Mouse (Mus musculus): ENCODE data around the gene Emid1. TPM values are rescaled to one million over a fixed set of nuclear protein-coding genes. Genes with fewer than 3 reads are reported as not detected.
A peak's percentile ranks its signal among the peaks of the same experiment; 100 is the strongest.

Gene Emid1
- 25.7 and 28.4 TPM in 2 replicates for polyA plus RNA-seq (2012; rRNA removed)

DNA sequence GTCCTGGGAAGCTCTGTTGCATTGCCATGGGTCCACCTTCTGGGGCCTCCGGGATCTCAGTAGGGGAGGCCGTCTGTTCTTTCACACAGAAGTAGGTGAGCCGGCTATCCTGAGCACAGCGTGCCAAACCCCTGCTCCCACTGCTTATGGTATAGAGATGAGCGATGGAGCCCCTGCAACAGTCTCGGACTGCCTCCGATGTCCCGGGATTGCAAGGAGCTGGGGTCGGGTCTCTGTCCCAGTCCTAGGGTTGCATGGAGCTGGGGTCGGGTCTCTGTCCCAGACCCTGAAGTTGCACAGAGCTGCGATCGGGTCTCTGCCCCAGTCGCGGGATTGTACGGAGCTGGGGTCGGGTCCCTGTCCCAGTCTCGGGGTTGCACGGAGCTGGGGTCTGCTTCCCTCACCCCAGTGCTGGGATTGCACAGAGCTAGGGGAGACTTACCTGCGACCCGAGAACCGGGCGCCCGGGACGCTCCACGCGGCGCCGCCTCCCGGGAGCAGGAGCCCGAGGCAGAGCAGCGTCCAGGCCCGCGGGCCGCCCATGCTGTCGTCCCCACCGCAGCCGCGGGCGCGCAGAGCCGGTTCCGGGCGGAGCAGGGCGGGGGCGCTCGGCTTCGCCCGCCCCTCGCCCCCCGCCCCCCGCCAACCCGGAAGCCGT lies at the start of gene Emid1:
Gene Emid1 (minus strand): TSS at position 578 of the 658 bp plus-strand sequence.
- 4% methylated on average over 31 of the region's 53 CpGs for WGBS
- peak in 1 of 2 experiments; percentile 29 for DNase-seq (ENCODE audit: low read depth in 1 of 2, low spot score in 2 of 2)
- H3K36me3 ChIP-seq (ENCODE audit: control insufficient read depth, insufficient read depth, low read length): no peaks in the 10 kb centered on the region
- H3K27ac ChIP-seq (ENCODE audit: insufficient read depth, low read length): peak within 1 kb of the TSS; percentile 69; the same call in 1 of the 2 replicates
- H3K4me3 ChIP-seq (ENCODE audit: extremely low read depth, insufficient read depth, insufficient read length): peak within 1 kb of the TSS; percentile 65
- no peaks in the 10 kb centered on the region for H3K27me3 ChIP-seq (ENCODE audit: control insufficient read depth, insufficient read depth, low read length)
- H3K4me1 ChIP-seq (ENCODE audit: control insufficient read depth, insufficient read depth, insufficient read length): peaks cover 29% of the 10 kb centered on the region; the same call in 1 of the 2 replicates
- TF ChIP-seq CTCF (IDR thresholded peaks at IDR 0.05; ENCODE audit: extremely low read depth, insufficient read depth, insufficient read length, insufficient replicate concordance): no peak
- no peak for TF ChIP-seq POLR2A (IDR thresholded peaks at IDR 0.05; ENCODE audit: low read depth, low read length)

DNA sequence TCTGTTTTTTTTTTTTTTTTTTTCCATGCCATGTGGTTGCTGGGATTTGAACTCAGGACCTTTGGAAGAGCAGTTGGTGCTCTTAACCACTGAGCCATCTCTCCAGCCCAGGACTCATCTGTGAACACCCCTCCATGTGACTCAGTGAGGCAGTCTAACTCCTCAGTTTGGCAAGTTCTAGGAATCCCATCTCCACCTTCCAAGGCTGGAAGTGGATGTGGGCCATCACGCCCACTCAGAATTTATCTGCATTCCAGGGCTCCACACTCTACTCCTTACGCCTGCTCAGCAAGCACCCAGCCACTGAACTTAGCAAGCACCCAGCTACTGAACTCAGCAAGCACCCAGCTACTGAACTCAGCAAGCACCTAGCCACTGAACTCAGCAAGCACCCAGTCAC lies 47.8 kb upstream of the Emid1 start:
- H3K4me1 ChIP-seq (ENCODE audit: control insufficient read depth, insufficient read depth, insufficient read length): no peaks in the 10 kb centered on the region
- H3K36me3 ChIP-seq (ENCODE audit: control insufficient read depth, insufficient read depth, low read length): peaks cover 1% of the 10 kb centered on the region; the same call in 1 of the 2 replicates
- 97% methylated on average over 2 of the region's 2 CpGs for WGBS
- no peak overlapping the region for H3K4me3 ChIP-seq (ENCODE audit: extremely low read depth, insufficient read depth, insufficient read length)
- H3K27ac ChIP-seq (ENCODE audit: insufficient read depth, low read length): no peak overlapping the region
- no peaks in the 10 kb centered on the region for H3K27me3 ChIP-seq (ENCODE audit: control insufficient read depth, insufficient read depth, low read length)
- TF ChIP-seq CTCF (IDR thresholded peaks at IDR 0.05; ENCODE audit: extremely low read depth, insufficient read depth, insufficient read length, insufficient replicate concordance) (no peak), POLR2A (IDR thresholded peaks at IDR 0.05; ENCODE audit: low read depth, low read length) (no peak)
- DNase-seq (ENCODE audit: low read depth in 1 of 2, low spot score in 2 of 2): no peak

DNA sequence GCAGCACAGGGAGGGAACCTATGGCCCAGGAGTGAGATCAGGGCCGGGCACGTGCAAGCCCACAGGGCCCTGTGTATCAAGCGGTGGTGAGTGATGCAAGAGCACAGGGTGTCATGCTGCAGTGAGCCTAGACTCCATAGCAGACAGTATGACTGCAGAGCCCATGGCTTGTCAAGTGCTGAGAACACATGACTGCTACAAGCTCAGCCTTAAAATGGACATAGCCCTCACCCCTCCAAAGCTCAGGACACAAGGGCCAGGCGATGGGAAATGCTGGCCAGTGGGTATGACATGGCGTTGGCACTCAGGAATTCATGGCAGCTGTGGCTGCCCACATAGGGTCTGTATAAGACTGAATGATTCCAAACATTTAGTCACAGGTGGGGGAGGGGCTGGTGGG lies 45.0 kb upstream of the Emid1 start:
- no peaks in the 10 kb centered on the region for H3K27me3 ChIP-seq (ENCODE audit: control insufficient read depth, insufficient read depth, low read length)
- WGBS: 88% methylated on average over 5 of the region's 5 CpGs

DNA sequence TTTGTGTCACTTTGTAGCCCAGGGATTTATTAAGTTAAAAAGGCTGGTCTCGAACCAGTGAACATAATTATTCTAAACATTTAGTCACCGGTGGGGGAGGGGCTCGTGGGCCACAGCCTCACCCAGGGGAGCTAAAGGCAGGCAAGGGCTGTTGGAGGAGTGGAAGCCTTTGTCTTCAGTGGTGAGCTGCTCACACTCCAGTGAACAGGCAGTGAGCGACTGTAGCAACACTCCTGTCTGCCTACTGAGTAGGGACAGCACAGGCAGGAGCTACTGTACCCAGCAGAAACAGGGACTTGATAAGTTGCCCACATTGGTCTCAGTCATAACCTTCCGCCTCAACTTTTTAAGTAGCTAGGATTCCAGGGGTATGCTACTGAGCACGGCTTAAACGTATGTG lies 44.5 kb upstream of the Emid1 start:
- H3K27me3 ChIP-seq (ENCODE audit: control insufficient read depth, insufficient read depth, low read length): no peaks in the 10 kb centered on the region
- no peaks in the 10 kb centered on the region for H3K4me1 ChIP-seq (ENCODE audit: control insufficient read depth, insufficient read depth, insufficient read length)
- 56% methylated on average over 7 of the region's 7 CpGs for WGBS
- TF ChIP-seq POLR2A (IDR thresholded peaks at IDR 0.05; ENCODE audit: low read depth, low read length) (no peak), CTCF (IDR thresholded peaks at IDR 0.05; ENCODE audit: extremely low read depth, insufficient read depth, insufficient read length, insufficient replicate concordance) (no peak)
- H3K4me3 ChIP-seq (ENCODE audit: extremely low read depth, insufficient read depth, insufficient read length): no peak overlapping the region
- no peak for DNase-seq (ENCODE audit: low read depth in 1 of 2, low spot score in 2 of 2)
- no peaks in the 10 kb centered on the region; the same call in 1 of the 2 replicates for H3K36me3 ChIP-seq (ENCODE audit: control insufficient read depth, insufficient read depth, low read length)
- H3K27ac ChIP-seq (ENCODE audit: insufficient read depth, low read length): no peak overlapping the region

More for the DNA sequence above, 45.0 kb upstream of the Emid1 start:
- TF ChIP-seq CTCF (IDR thresholded peaks at IDR 0.05; ENCODE audit: extremely low read depth, insufficient read depth, insufficient read length, insufficient replicate concordance): no peak
- no peak for TF ChIP-seq POLR2A (IDR thresholded peaks at IDR 0.05; ENCODE audit: low read depth, low read length)
- no peak overlapping the region for H3K4me3 ChIP-seq (ENCODE audit: extremely low read depth, insufficient read depth, insufficient read length)
- DNase-seq (ENCODE audit: low read depth in 1 of 2, low spot score in 2 of 2): no peak
- H3K27ac ChIP-seq (ENCODE audit: insufficient read depth, low read length): no peak overlapping the region
- no peaks in the 10 kb centered on the region for H3K4me1 ChIP-seq (ENCODE audit: control insufficient read depth, insufficient read depth, insufficient read length)
- H3K36me3 ChIP-seq (ENCODE audit: control insufficient read depth, insufficient read depth, low read length): no peaks in the 10 kb centered on the region; the same call in 1 of the 2 replicates

DNA sequence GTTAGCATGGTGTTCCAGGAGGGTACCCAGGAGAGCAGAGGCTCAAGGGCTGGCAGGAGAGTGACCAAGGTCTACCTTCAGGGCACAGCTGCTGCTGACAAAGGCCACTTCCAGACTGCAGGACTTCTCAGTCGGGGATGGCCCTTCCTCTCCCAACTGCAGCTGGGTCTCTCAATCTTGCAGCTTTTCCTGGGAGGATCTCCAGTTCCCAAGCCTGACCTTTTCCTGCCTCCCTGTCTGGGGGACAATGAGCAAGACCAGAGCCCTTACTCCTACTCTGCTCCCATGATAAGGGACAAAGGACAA lies 41.5 kb upstream of the Emid1 start:
- Histone ChIP-seq H3K27ac (ENCODE audit: insufficient read depth, low read length) (no peak overlapping the region), H3K27me3 (ENCODE audit: control insufficient read depth, insufficient read depth, low read length) (no peaks in the 10 kb centered on the region), H3K4me3 (ENCODE audit: extremely low read depth, insufficient read depth, insufficient read length) (no peak overlapping the region), H3K4me1 (ENCODE audit: control insufficient read depth, insufficient read depth, insufficient read length) (no peaks in the 10 kb centered on the region), H3K36me3 (ENCODE audit: control insufficient read depth, insufficient read depth, low read length) (no peaks in the 10 kb centered on the region)
- no peak for TF ChIP-seq CTCF (IDR thresholded peaks at IDR 0.05; ENCODE audit: extremely low read depth, insufficient read depth, insufficient read length, insufficient replicate concordance)
- TF ChIP-seq POLR2A (IDR thresholded peaks at IDR 0.05; ENCODE audit: low read depth, low read length): no peak
- WGBS: 67% methylated on average over 1 of the region's 1 CpGs
- DNase-seq (ENCODE audit: low read depth in 1 of 2, low spot score in 2 of 2): no peak

DNA sequence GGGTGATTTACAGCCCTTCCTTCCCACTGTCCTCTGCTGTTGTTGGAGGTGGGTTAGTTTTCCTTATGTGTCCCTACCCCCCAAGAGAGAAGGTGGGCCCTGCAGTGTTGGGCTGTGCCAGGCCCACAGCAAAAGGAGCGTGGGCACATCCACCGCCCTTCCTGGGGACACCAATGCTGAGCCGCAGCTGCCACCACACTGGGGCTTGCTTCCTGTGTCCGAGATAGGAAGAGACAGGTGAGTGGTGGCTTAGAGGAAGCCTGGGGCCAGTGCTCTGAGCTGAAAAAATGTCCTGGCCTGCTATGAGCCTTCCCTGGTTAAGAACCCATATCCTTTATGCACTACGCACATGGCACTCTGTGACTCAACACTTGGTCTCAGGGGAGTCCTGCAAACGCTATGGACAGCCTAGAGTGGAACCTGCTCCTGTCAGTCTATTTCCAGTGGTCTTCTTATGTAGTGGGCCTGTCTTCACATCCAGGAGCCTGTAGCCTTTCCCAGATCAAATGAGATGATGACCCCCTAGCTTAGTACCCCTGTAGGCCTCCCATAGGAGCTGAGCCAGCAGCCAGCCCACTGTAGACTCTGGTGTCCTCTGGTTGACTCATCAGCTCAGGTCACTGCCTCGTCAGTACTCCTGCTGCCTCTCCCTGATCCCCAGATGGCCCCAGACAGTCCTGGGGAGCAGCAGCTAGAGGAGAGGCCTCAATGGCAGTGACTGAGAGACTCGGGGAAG lies 41.0 kb upstream of the Emid1 start:
- 68% methylated on average over 8 of the region's 8 CpGs for WGBS
- no peak for TF ChIP-seq CTCF (IDR thresholded peaks at IDR 0.05; ENCODE audit: extremely low read depth, insufficient read depth, insufficient read length, insufficient replicate concordance)
- no peak for TF ChIP-seq POLR2A (IDR thresholded peaks at IDR 0.05; ENCODE audit: low read depth, low read length)
- Histone ChIP-seq H3K4me1 (ENCODE audit: control insufficient read depth, insufficient read depth, insufficient read length) (no peaks in the 10 kb centered on the region), H3K4me3 (ENCODE audit: extremely low read depth, insufficient read depth, insufficient read length) (no peak overlapping the region), H3K27me3 (ENCODE audit: control insufficient read depth, insufficient read depth, low read length) (no peaks in the 10 kb centered on the region), H3K27ac (ENCODE audit: insufficient read depth, low read length) (no peak overlapping the region), H3K36me3 (ENCODE audit: control insufficient read depth, insufficient read depth, low read length) (no peaks in the 10 kb centered on the region)
- DNase-seq (ENCODE audit: low read depth in 1 of 2, low spot score in 2 of 2): no peak

DNA sequence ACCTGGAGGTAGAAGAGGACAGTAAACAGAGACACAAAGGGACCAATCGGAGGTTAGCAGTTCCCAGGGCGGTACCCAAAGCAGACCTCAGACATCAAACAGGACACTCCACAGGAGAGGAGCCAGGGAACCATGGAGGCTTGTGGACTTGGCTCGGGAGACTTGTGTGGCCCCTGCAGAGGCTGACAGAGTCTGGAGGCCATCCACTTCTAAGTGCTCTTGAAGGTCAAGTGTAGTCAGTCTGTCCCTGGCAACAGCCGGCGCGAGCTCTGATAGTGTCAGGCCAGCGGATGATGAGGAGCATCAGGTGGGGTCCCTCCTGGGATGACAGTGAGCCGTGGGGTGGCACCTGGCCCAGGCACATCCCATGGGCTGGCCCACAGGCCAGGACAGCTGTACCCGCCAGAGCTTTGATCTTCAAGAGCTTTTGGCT lies 40.0 kb upstream of the Emid1 start:
- no peak for DNase-seq (ENCODE audit: low read depth in 1 of 2, low spot score in 2 of 2)
- no peaks in the 10 kb centered on the region for H3K4me1 ChIP-seq (ENCODE audit: control insufficient read depth, insufficient read depth, insufficient read length)
- no peaks in the 10 kb centered on the region for H3K27me3 ChIP-seq (ENCODE audit: control insufficient read depth, insufficient read depth, low read length)
- no peak overlapping the region for H3K4me3 ChIP-seq (ENCODE audit: extremely low read depth, insufficient read depth, insufficient read length)
- no peak for TF ChIP-seq CTCF (IDR thresholded peaks at IDR 0.05; ENCODE audit: extremely low read depth, insufficient read depth, insufficient read length, insufficient replicate concordance)
- no peak for TF ChIP-seq POLR2A (IDR thresholded peaks at IDR 0.05; ENCODE audit: low read depth, low read length)
- no peak overlapping the region for H3K27ac ChIP-seq (ENCODE audit: insufficient read depth, low read length)
- 87% methylated on average over 9 of the region's 9 CpGs for WGBS
- no peaks in the 10 kb centered on the region for H3K36me3 ChIP-seq (ENCODE audit: control insufficient read depth, insufficient read depth, low read length)

All from spleen, adult 2 months (tissue).